Mouse (Mus musculus): Measurements from ENCODE around the gene Hdgfl3.
"Not testable (repeated sequence)": the region's sequence is repeated elsewhere in the genome, so short reads cannot be mapped to it uniquely, and the experiment has no call there.

- not testable (repeated sequence) for TF ChIP-seq POLR2A (IDR thresholded peaks at IDR 0.05; ENCODE audit: borderline replicate concordance, control insufficient read depth, low read depth, low read length); CTCF (IDR thresholded peaks at IDR 0.05; ENCODE audit: control insufficient read depth, insufficient read depth, low read length)
Observed at GRCm38 (mm10) chr7:81837771-81838170, 96.5 kb downstream of the Hdgfl3 start.

Data from bone marrow, adult 2 months (tissue).